Mouse (Mus musculus) hindbrain, postnatal 0 days (tissue): ENCODE measurements around the gene Gnao1. TPM values are rescaled to one million over a fixed set of nuclear protein-coding genes. Genes with fewer than 3 reads are reported as not detected.

Experiments
- ATAC-seq: fragments of 200-750 bp; cut with Nextera tagmentation; 2 replicates; pipeline ENCODE4 v1.8.0; 2017; ENCODE audit warnings: mild to moderate bottlenecking, moderate TSS enrichment, moderate library complexity
- DNase-seq: peaks from one replicate; pipeline ENCODE4 v3.0.0-alpha.2; 2015; ENCODE audit warnings: low spot score
- H3K27ac ChIP-seq: fragments of 300-500 bp; sonication (generic); 2 replicates; pipeline ENCODE4 v1.5.1; 2014; ENCODE audit warnings: mild to moderate bottlenecking
- H3K27me3 ChIP-seq: fragments of 300-500 bp; sonication (generic); 2 replicates; pipeline ENCODE4 v1.6.1; 2014; ENCODE audit warnings: low read length, mixed read lengths; ENCODE audit not compliant: insufficient read depth
- H3K36me3 ChIP-seq: fragments of 300-500 bp; sonication (generic); 2 replicates; pipeline ENCODE4 v1.6.1; 2014; ENCODE audit warnings: low read length, mixed read lengths; ENCODE audit not compliant: insufficient read depth
- H3K4me1 ChIP-seq: fragments of 300-500 bp; sonication (generic); 2 replicates; pipeline ENCODE4 v1.6.1; 2014; ENCODE audit warnings: antibody characterized with exemption, low read length, mixed read lengths; ENCODE audit not compliant: insufficient read depth
- H3K4me2 ChIP-seq: fragments of 300-500 bp; sonication (generic); 2 replicates; pipeline ENCODE4 v1.6.1; 2014; ENCODE audit warnings: low read depth, mild to moderate bottlenecking, low read length, moderate library complexity, mixed read lengths
- H3K4me3 ChIP-seq: fragments of 300-500 bp; sonication (generic); 2 replicates; pipeline ENCODE4 v1.5.1; 2014; ENCODE audit warnings: low read length
- H3K9ac ChIP-seq: fragments of 300-500 bp; sonication (generic); replicated peaks from 2 replicates; pipeline ENCODE4 v1.6.1; 2014; ENCODE audit warnings: mild to moderate bottlenecking, low read length, moderate library complexity, mixed read lengths
- H3K9me3 ChIP-seq: fragments of 300-500 bp; sonication (generic); 2 replicates; pipeline ENCODE4 v1.6.1; 2016; ENCODE audit warnings: low read length, mixed read lengths
- CTCF ChIP-seq: IDR thresholded peaks from 2 replicates; pipeline ENCODE4 v1.5.1; 2016; ENCODE audit warnings: antibody characterized with exemption, control low read depth, low read depth
- WGBS: fragments of 180-500 bp; shearing (Covaris S2); extraction: QIAGEN DNeasy Blood & Tissue Kit; methylation state at CpG from one replicate; pipeline ENCODE4 v1.1.7; 2014; 5-methylcytosine and 5-hydroxymethylcytosine counted together
- polyA plus RNA-seq: library from polyadenylated mRNA; unstranded; fragments of >200 nt; fragmentation: Nextera tagmentation; extraction: Ambion mirVana; gene quantifications from 2 replicates; pipeline ENCODE4 v1.2.1, GENCODE M21; 2015
- total RNA-seq: library from RNA; depleted of rRNA; stranded (reverse); fragments of >200 nt; gene quantifications from 2 replicates; pipeline ENCODE4 v1.2.3, GENCODE M21; 2014

Gene Gnao1
- total and polyA plus RNA-seq, 2 experiments from 2014 or later, result 244 to 291 TPM

- Histone ChIP-seq H3K9me3 (no peaks in the 10 kb centered on the region), H3K4me3 (no peak overlapping the region), H3K36me3 (peaks cover 64% of the 10 kb centered on the region), H3K27me3 (no peaks in the 10 kb centered on the region), H3K4me2 (no peak overlapping the region), H3K9ac (no peak overlapping the region), H3K4me1 (no peaks in the 10 kb centered on the region), H3K27ac (no peak overlapping the region)
- DNase-seq, result no peak
- WGBS, result 78% methylated on average over 5 of the region's 5 CpGs
- ATAC-seq, result no peak
- TF ChIP-seq CTCF, result no peak
Observed at GRCm38 (mm10) chr8:93972211-93972610, 162.4 kb downstream of the Gnao1 start.

GRCm38 (mm10) chr8:93972971-93973734, 163.4 kb downstream of the Gnao1 start:
- ATAC-seq (peak; percentile 46; the same call in 1 of the 2 replicates), DNase-seq (no peak)
- Histone ChIP-seq H3K4me3 (no peak overlapping the region), H3K4me1 (no peaks in the 10 kb centered on the region), H3K36me3 (peaks cover 56% of the 10 kb centered on the region), H3K9me3 (no peaks in the 10 kb centered on the region), H3K4me2 (no peak overlapping the region), H3K27ac (no peak overlapping the region), H3K27me3 (no peaks in the 10 kb centered on the region), H3K9ac (no peak overlapping the region)
- TF ChIP-seq CTCF, result no peak
- 61% methylated on average over 14 of the region's 14 CpGs for WGBS

- no peak for DNase-seq
- WGBS, result 93% methylated on average over 13 of the region's 13 CpGs
- peaks cover 52% of the 10 kb centered on the region for H3K36me3 ChIP-seq
Observed at GRCm38 (mm10) chr8:93973831-93974375, 164.1 kb downstream of the Gnao1 start.

DNA sequence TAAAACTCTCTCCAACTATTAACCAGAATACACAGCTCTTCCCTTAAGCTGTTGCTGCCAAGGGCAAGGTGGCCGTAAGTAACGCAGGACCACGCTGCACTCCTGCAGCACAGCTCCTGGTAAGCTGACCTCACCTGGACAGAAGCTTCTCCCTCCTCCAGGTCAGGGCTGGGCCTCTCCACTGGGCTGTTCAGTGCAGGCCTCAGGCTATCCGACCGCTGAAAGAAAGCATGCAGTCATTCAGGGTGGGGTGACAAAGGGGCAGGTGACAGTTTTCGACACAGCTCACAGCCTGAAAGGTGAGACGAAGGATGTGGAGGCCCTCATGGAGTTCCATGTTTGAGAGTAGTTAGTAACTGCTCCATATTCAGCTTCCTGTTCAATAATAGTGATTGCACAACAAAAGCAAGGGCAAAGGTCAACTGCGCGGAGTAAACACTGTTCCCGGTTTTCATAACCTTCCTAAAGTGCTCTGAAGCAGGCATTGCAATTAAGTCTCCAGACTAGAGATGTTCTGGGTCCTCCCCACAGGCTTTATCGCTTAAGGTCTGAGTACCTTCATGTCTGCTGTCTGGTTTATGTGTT, 164.9 kb downstream of the Gnao1 start:
- Histone ChIP-seq H3K9ac (no peak overlapping the region), H3K4me1 (no peaks in the 10 kb centered on the region), H3K27ac (no peak overlapping the region), H3K27me3 (no peaks in the 10 kb centered on the region), H3K36me3 (peaks cover 56% of the 10 kb centered on the region), H3K4me3 (no peak overlapping the region), H3K9me3 (no peaks in the 10 kb centered on the region), H3K4me2 (no peak overlapping the region)
- ATAC-seq (no peak), DNase-seq (no peak)
- 90% methylated on average over 11 of the region's 11 CpGs for WGBS
- TF ChIP-seq CTCF, result no peak

More at GRCm38 (mm10) chr8:93973831-93974375, 164.1 kb downstream of the Gnao1 start:
- Histone ChIP-seq H3K9me3 (no peaks in the 10 kb centered on the region), H3K4me2 (no peak overlapping the region), H3K27ac (no peak overlapping the region), H3K27me3 (no peaks in the 10 kb centered on the region), H3K4me3 (no peak overlapping the region), H3K4me1 (no peaks in the 10 kb centered on the region), H3K9ac (no peak overlapping the region)
- TF ChIP-seq CTCF, result no peak
- peak; percentile 8; the same call in 1 of the 2 replicates for ATAC-seq

- Histone ChIP-seq H3K27ac (no peak overlapping the region), H3K4me3 (no peak overlapping the region), H3K36me3 (peaks cover 56% of the 10 kb centered on the region), H3K9ac (no peak overlapping the region), H3K4me2 (no peak overlapping the region), H3K4me1 (no peaks in the 10 kb centered on the region), H3K9me3 (no peaks in the 10 kb centered on the region), H3K27me3 (no peaks in the 10 kb centered on the region)
- no peak for ATAC-seq
- DNase-seq, result no peak
- TF ChIP-seq CTCF, result no peak
- 94% methylated on average over 2 of the region's 2 CpGs for WGBS
Observed at GRCm38 (mm10) chr8:93975358-93975757, 165.6 kb downstream of the Gnao1 start.

GRCm38 (mm10) chr8:93976446-93977211, 166.9 kb downstream of the Gnao1 start:
- Histone ChIP-seq H3K27ac (no peak overlapping the region), H3K4me1 (no peaks in the 10 kb centered on the region), H3K9ac (no peak overlapping the region), H3K4me2 (no peak overlapping the region), H3K36me3 (peaks cover 58% of the 10 kb centered on the region), H3K4me3 (no peak overlapping the region), H3K27me3 (no peaks in the 10 kb centered on the region), H3K9me3 (no peaks in the 10 kb centered on the region)
- ATAC-seq (no peak), DNase-seq (no peak)
- 93% methylated on average over 6 of the region's 6 CpGs for WGBS
- peak; percentile 24; the same call in 1 of the 2 replicates for TF ChIP-seq CTCF
